Mouse (Mus musculus) limb, embryonic 14.5 days (tissue): Measurements from ENCODE around the gene Usp7. TPM values are rescaled to one million over a fixed set of nuclear protein-coding genes. Genes with fewer than 3 reads are reported as not detected.
"Not testable (repeated sequence)": the region's sequence is repeated elsewhere in the genome, so short reads cannot be mapped to it uniquely, and the experiment has no call there.

Experiments used
- ATAC-seq: fragments of 200-750 bp; cut with Nextera tagmentation; 2 replicates; pipeline ENCODE4 v1.8.0; 2017; ENCODE audit warnings: low read depth, moderate number of reproducible peaks, moderate TSS enrichment; ENCODE audit not compliant: low FRiP score
- DNase-seq: peaks from one replicate; pipeline ENCODE4 v3.0.0-alpha.2; 2015; ENCODE audit warnings: low spot score
- H3K27ac ChIP-seq: fragments of 300-500 bp; sonication (generic); replicated peaks from 2 replicates; pipeline ENCODE4 v1.5.1; 2014; ENCODE audit warnings: low read depth, mild to moderate bottlenecking, low read length, moderate library complexity, mixed read lengths
- H3K27me3 ChIP-seq: fragments of 300-500 bp; sonication (generic); 2 replicates; pipeline ENCODE4 v1.6.1; 2014; ENCODE audit warnings: low read length, mixed read lengths; ENCODE audit not compliant: control insufficient read depth, insufficient read depth
- H3K36me3 ChIP-seq: fragments of 300-500 bp; sonication (generic); 2 replicates; pipeline ENCODE4 v1.6.1; 2014; ENCODE audit warnings: mild to moderate bottlenecking, low read length, moderate library complexity, mixed read lengths; ENCODE audit not compliant: control insufficient read depth, insufficient read depth
- H3K4me1 ChIP-seq: fragments of 300-500 bp; sonication (generic); 2 replicates; pipeline ENCODE4 v1.6.1; 2014; ENCODE audit warnings: antibody characterized with exemption, low read length, mixed read lengths; ENCODE audit not compliant: control insufficient read depth, insufficient read depth
- H3K4me2 ChIP-seq: fragments of 300-500 bp; sonication (generic); replicated peaks from 2 replicates; pipeline ENCODE4 v1.6.1; 2014; ENCODE audit warnings: low read depth, mild to moderate bottlenecking, low read length, moderate library complexity; ENCODE audit not compliant: severe bottlenecking
- H3K4me3 ChIP-seq: fragments of 300-500 bp; sonication (generic); replicated peaks from 2 replicates; pipeline ENCODE4 v1.5.1; 2014; ENCODE audit warnings: low read length
- H3K9ac ChIP-seq: fragments of 300-500 bp; sonication (generic); 2 replicates; pipeline ENCODE4 v1.6.1; 2014; ENCODE audit warnings: mild to moderate bottlenecking, low read depth, low read length, moderate library complexity; ENCODE audit not compliant: severe bottlenecking
- H3K9me3 ChIP-seq: fragments of 300-500 bp; sonication (generic); 2 replicates; pipeline ENCODE4 v1.6.1; 2016; ENCODE audit warnings: low read length; ENCODE audit not compliant: control insufficient read depth
- POLR2A ChIP-seq: fragments of 200-500 bp; IDR thresholded peaks from 2 replicates; pipeline ENCODE4 v1.8.0; 2012; ENCODE audit warnings: inconsistent platforms, mild to moderate bottlenecking, moderate library complexity, borderline replicate concordance; ENCODE audit not compliant: insufficient read depth, insufficient read length; ENCODE audit errors: extremely low read depth
- WGBS: fragments of 180-500 bp; shearing (Covaris S2); extraction: QIAGEN DNeasy Blood & Tissue Kit; methylation state at CpG from one replicate; pipeline ENCODE4 v1.1.7; 2014; 5-methylcytosine and 5-hydroxymethylcytosine counted together
- polyA plus RNA-seq, 2 experiments: library from polyadenylated mRNA; depleted of rRNA in 1 of 2; stranded (reverse) in 1 of 2; unstranded in 1 of 2; fragments of >200 nt; fragmentation: Nextera tagmentation in 1 of 2; extraction: Ambion mirVana in 1 of 2; gene quantifications; 2 replicates each; pipeline versions ENCODE4 v1.2.1 to v1.2.3; 2012 to 2014

The Usp7 gene
- polyA plus RNA-seq, 2 experiments, result 47.1 to 104 TPM

DNA sequence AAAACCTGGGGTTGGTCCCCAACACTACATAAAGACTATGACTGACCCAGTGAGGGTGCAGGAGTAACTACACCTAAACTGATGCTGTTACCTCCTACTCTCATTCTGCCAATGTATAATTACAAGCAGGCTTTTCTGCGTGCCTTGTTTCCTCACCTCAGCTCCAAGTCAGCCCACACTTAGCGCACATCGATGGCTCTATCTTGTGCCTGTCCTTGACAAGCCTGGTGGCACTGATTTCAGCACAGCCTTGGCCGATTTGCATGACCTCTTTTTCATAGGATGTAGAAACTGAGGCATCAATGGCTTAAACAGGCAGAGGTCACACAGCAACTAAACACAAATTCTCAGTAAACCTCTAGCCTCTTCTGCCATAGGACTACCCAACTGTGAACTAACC is 57.4 kb downstream of the Usp7 start:
- TF ChIP-seq POLR2A, result no peak
- no peak overlapping the region for H3K4me2 ChIP-seq
- whole genome bisulfite sequencing, result 80% methylated on average over 4 of the region's 4 CpGs
- H3K4me3 ChIP-seq, result no peak overlapping the region
- ATAC-seq, result no peak
- H3K27ac ChIP-seq, result no peak overlapping the region
- peaks cover 29% of the 10 kb centered on the region for H3K4me1 ChIP-seq
- no peak overlapping the region for H3K9ac ChIP-seq
- H3K36me3 ChIP-seq, result no peaks in the 10 kb centered on the region
- DNase-seq, result no peak
- no peaks in the 10 kb centered on the region for H3K9me3 ChIP-seq
- H3K27me3 ChIP-seq, result no peaks in the 10 kb centered on the region

GRCm38 (mm10) chr16:8733624-8734023 is 58.5 kb downstream of the Usp7 start:
- H3K4me1 ChIP-seq, result peaks cover 29% of the 10 kb centered on the region
- no peaks in the 10 kb centered on the region for H3K27me3 ChIP-seq
- 84% methylated on average over 4 of the region's 4 CpGs for WGBS
- H3K4me3 ChIP-seq, result no peak overlapping the region
- no peaks in the 10 kb centered on the region for H3K9me3 ChIP-seq
- H3K4me2 ChIP-seq, result no peak overlapping the region
- no peak for ATAC-seq
- H3K9ac ChIP-seq, result no peak overlapping the region
- no peak for DNase-seq
- H3K27ac ChIP-seq, result no peak overlapping the region
- H3K36me3 ChIP-seq, result no peaks in the 10 kb centered on the region
- TF ChIP-seq POLR2A, result no peak

- H3K4me3 ChIP-seq, H3K36me3 ChIP-seq, H3K9me3 ChIP-seq, H3K4me2 ChIP-seq, ATAC-seq, H3K27ac ChIP-seq, DNase-seq, H3K9ac ChIP-seq, H3K27me3 ChIP-seq: not testable (repeated sequence)
- peaks cover 29% of the 10 kb centered on the region for H3K4me1 ChIP-seq
- WGBS, result 95% methylated on average over 3 of the region's 4 CpGs
Observed at GRCm38 (mm10) chr16:8732450-8732849, 59.7 kb downstream of the Usp7 start.

GRCm38 (mm10) chr16:8731630-8732029 is 60.5 kb downstream of the Usp7 start:
- Histone ChIP-seq H3K4me1 (peaks cover 23% of the 10 kb centered on the region), H3K27me3 (no peaks in the 10 kb centered on the region), H3K27ac (no peak overlapping the region), H3K36me3 (no peaks in the 10 kb centered on the region), H3K9me3 (no peaks in the 10 kb centered on the region), H3K4me3 (no peak overlapping the region), H3K4me2 (no peak overlapping the region), H3K9ac (no peak overlapping the region)
- no peak for DNase-seq
- WGBS, result 76% methylated on average over 7 of the region's 7 CpGs
- no peak for TF ChIP-seq POLR2A
- no peak for ATAC-seq

DNA sequence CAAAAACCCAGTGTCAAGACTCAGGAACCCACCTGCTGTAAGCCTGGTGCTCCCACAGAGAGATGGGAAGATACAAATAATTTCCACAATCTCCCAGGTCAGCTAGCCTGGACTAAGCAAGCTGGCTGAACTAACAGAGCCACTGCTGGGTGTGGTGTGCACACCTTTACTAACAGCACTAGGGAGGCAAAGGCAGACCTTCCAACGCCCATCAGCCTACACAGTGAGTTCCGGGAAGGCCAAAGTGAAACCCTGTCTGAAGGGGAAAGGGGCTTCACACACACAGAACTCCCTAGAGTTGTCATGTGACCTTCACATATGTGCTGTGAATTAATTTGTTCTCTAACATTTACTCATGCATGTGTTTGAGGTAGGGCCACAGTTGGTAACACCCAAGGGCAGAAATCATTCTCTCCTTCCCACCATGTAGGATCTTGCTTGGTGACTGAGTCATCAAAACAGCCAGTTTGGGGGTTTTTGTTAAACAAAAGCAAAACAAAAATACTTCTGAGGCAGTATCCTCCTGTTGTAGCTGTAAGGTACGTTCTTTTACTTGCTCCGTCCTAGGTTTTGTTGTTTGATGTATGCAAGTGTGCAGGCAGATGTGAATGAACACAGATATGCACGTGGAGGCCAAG is 63.9 kb downstream of the Usp7 start:
- Histone ChIP-seq H3K9me3 (no peaks in the 10 kb centered on the region), H3K27me3 (no peaks in the 10 kb centered on the region), H3K27ac (no peak overlapping the region), H3K4me2 (no peak overlapping the region), H3K4me3 (no peak overlapping the region), H3K4me1 (peaks cover 10% of the 10 kb centered on the region), H3K9ac (no peak overlapping the region), H3K36me3 (no peaks in the 10 kb centered on the region)
- ATAC-seq (no peak), DNase-seq (no peak)
- 92% methylated on average over 5 of the region's 5 CpGs for WGBS
- no peak for TF ChIP-seq POLR2A

- no peak for TF ChIP-seq POLR2A
- Histone ChIP-seq H3K36me3 (no peaks in the 10 kb centered on the region), H3K27ac (no peak overlapping the region), H3K4me2 (no peak overlapping the region), H3K4me1 (peaks cover 4% of the 10 kb centered on the region), H3K4me3 (no peak overlapping the region), H3K27me3 (no peaks in the 10 kb centered on the region), H3K9me3 (no peaks in the 10 kb centered on the region), H3K9ac (no peak overlapping the region)
- ATAC-seq, result no peak
- WGBS, result 83% methylated on average over 2 of the region's 2 CpGs
- DNase-seq, result no peak
Observed at GRCm38 (mm10) chr16:8725807-8726206, 66.3 kb downstream of the Usp7 start.
